Mouse (Mus musculus): Measurements from ENCODE around the gene Inpp4b.

- TF ChIP-seq CTCF (IDR thresholded peaks at IDR 0.05; ENCODE audit: control insufficient read depth, insufficient read depth, insufficient read length) = no peak
- no peak for TF ChIP-seq MYOG (IDR thresholded peaks at IDR 0.05; ENCODE audit: control insufficient read depth, extremely low read depth, insufficient read length)
- TF ChIP-seq MYOD1 (IDR thresholded peaks at IDR 0.05; ENCODE audit: control insufficient read depth, insufficient read length, low read depth) = no peak
- no peak for TF ChIP-seq USF1 (IDR thresholded peaks at IDR 0.05; ENCODE audit: low read depth)
- no peak for TF ChIP-seq MAX (IDR thresholded peaks at IDR 0.05)
Measured at GRCm38 (mm10) chr8:81358108-81358507, 15.8 kb downstream of the Inpp4b start.

Data from C2C12 (cell line).